21 mouse cellular contexts compared by ENCODE assay signal in genomic region chr12:32112691-32113090, GRCm38 (mm10).
"Had no signal": no experiment of that assay in that cellular context is flagged by ENCODE, and none has a peak within 500 bp of the region (broad histone marks: within the 10 kb centered on the region; RNA-seq: fewer than 3 reads in every experiment).

No protein-coding gene starts in this region.

- H3K4me1 ChIP-seq: neural tube, embryonic 12.5 days had no signal

- H3K4me2 ChIP-seq: limb, embryonic 12.5 days; limb, embryonic 15.5 days; midbrain, embryonic 11.5 days; neural tube, embryonic 12.5 days; neural tube, embryonic 15.5 days had no signal

- H3K27me3 ChIP-seq: limb, embryonic 12.5 days; limb, embryonic 15.5 days; neural tube, embryonic 12.5 days; neural tube, embryonic 15.5 days had no signal

- H3K4me3 ChIP-seq: limb, embryonic 12.5 days; limb, embryonic 15.5 days; neural tube, embryonic 12.5 days; neural tube, embryonic 15.5 days had no signal

- H3K36me3 ChIP-seq: limb, embryonic 12.5 days; limb, embryonic 15.5 days; neural tube, embryonic 12.5 days; neural tube, embryonic 15.5 days had no signal

- DNase-seq: kidney, adult 18-20 months; kidney, adult 9 months; kidney, postnatal 14 days; kidney, postnatal 4 days; left cerebral cortex, postnatal 4 days; lung, adult 2 months; lung, postnatal 14 days; lung, postnatal 4 days; midbrain, embryonic 14.5 days; right cerebral cortex, adult 18-20 months; right cerebral cortex, postnatal 14 days; right cerebral cortex, postnatal 4 days; thymus, adult 18-20 months; thymus, postnatal 36 days had no signal

- H3K9ac ChIP-seq: limb, embryonic 12.5 days; limb, embryonic 15.5 days; neural tube, embryonic 12.5 days; neural tube, embryonic 15.5 days had no signal

- ATAC-seq: intestine, embryonic 16.5 days had no signal

- H3K9me3 ChIP-seq: limb, embryonic 12.5 days; limb, embryonic 15.5 days; neural tube, embryonic 12.5 days; neural tube, embryonic 15.5 days had no signal

- H3K27ac ChIP-seq: limb, embryonic 12.5 days; limb, embryonic 15.5 days; neural tube, embryonic 12.5 days; neural tube, embryonic 15.5 days; stomach, postnatal 0 days had no signal
